Comparison of ENCODE assay signal across 9 mouse cellular contexts in the genomic region with DNA sequence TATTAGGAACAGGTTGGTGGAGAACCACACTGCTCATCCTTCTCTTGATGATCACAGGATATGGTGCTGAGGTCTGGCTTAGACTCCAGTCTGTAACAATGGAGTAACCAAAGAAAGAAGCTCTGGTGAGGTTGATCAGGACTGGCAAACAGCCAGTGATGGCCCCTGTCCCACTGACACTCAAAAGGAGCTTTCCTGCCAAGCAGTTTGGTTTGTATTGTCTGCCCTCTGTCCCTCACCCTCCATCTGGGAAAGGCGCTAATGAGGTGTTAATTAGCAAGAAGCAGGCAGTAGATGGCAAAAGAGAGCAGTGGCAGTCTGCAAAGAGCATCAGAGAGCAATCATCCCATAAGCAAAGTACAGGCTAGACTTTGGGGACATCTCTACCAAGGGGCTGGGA.
DNase-seq lines count a peak whose midpoint lies in the region; ATAC-seq lines count a peak whose summit lies in the region.
"Had no signal": no experiment of that assay in that cellular context is flagged by ENCODE, and none has a peak within 500 bp of the region (broad histone marks: within the 10 kb centered on the region; RNA-seq: fewer than 3 reads in every experiment).

No protein-coding gene starts in this region.

- H3K36me3 ChIP-seq in forebrain, embryonic 12.5 days (replicated peaks) = peaks cover 34% of the 10 kb centered on the region
- H3K36me3 ChIP-seq in midbrain, embryonic 14.5 days (ENCODE audit: control insufficient read depth, insufficient read depth, low read length) = peaks cover 33% of the 10 kb centered on the region

- H3K9me3 ChIP-seq in forebrain, embryonic 12.5 days = no peaks in the 10 kb centered on the region
- no peaks in the 10 kb centered on the region for H3K9me3 ChIP-seq in midbrain, embryonic 14.5 days (ENCODE audit: control insufficient read depth, low read length)
- H3K9me3 ChIP-seq: limb, embryonic 12.5 days had no signal

- ATAC-seq in cerebellum, adult (ENCODE audit: insufficient number of reproducible peaks, low FRiP score, low TSS enrichment) = no peak
- peak; percentile 73; the same call in 1 of the 2 replicates for ATAC-seq in forebrain, embryonic 12.5 days (ENCODE audit: low FRiP score)
- no peak for ATAC-seq in midbrain, embryonic 14.5 days (ENCODE audit: low FRiP score, low TSS enrichment)

- H3K27ac ChIP-seq in forebrain, embryonic 12.5 days = peak overlapping the region; percentile 79
- peak overlapping the region; percentile 56; the same call in 1 of the 2 replicates for H3K27ac ChIP-seq in midbrain, embryonic 14.5 days (replicated peaks; ENCODE audit: low read depth, low read length)
- H3K27ac ChIP-seq: limb, embryonic 12.5 days had no signal

- H3K27me3 ChIP-seq in forebrain, embryonic 12.5 days = no peaks in the 10 kb centered on the region
- H3K27me3 ChIP-seq in midbrain, embryonic 14.5 days (ENCODE audit: control insufficient read depth, insufficient read depth, low read length) = no peaks in the 10 kb centered on the region

- no peak overlapping the region for H3K9ac ChIP-seq in forebrain, embryonic 12.5 days
- no peak overlapping the region for H3K9ac ChIP-seq in midbrain, embryonic 14.5 days (replicated peaks; ENCODE audit: low read length)
- H3K9ac ChIP-seq: limb, embryonic 12.5 days had no signal

- H3K4me3 ChIP-seq in forebrain, embryonic 12.5 days (replicated peaks) = no peak overlapping the region
- H3K4me3 ChIP-seq in midbrain, embryonic 14.5 days (replicated peaks; ENCODE audit: low read depth, low read length) = no peak overlapping the region
- H3K4me3 ChIP-seq: limb, embryonic 12.5 days had no signal

- H3K4me2 ChIP-seq in forebrain, embryonic 12.5 days = no peak overlapping the region
- no peak overlapping the region for H3K4me2 ChIP-seq in midbrain, embryonic 14.5 days (ENCODE audit: low read length)
- H3K4me2 ChIP-seq: limb, embryonic 12.5 days had no signal

- peaks cover 39% of the 10 kb centered on the region for H3K4me1 ChIP-seq in forebrain, embryonic 12.5 days
- peaks cover 10% of the 10 kb centered on the region for H3K4me1 ChIP-seq in midbrain, embryonic 14.5 days (ENCODE audit: control insufficient read depth, insufficient read depth, low read length)

- WGBS in forebrain, embryonic 12.5 days = 43% methylated on average over 1 of the region's 1 CpGs
- 73% methylated on average over 1 of the region's 1 CpGs for WGBS in midbrain, embryonic 14.5 days

- peak; percentile 80 to 81 for DNase-seq in cerebellum, postnatal 10 days
- DNase-seq in layer of hippocampus, postnatal 14 days (ENCODE audit: low spot score in 2 of 2) = peak; percentile 58 to 66
- no peak for DNase-seq in layer of hippocampus, postnatal 25 days (ENCODE audit: extremely low spot score in 1 of 2, low spot score in 1 of 2)
- peak; percentile 44 for DNase-seq in midbrain, embryonic 14.5 days
- no peak for DNase-seq in B cell, adult 2 months
- no peak for DNase-seq in ovary, postnatal 14 days (ENCODE audit: low spot score)

Comparison
In these comparisons a context has a peak if more than half of its experiments do, and no peak if none do; other contexts are left out.
1. DNase-seq: peak in cerebellum, postnatal 10 days (2 of 2), layer of hippocampus, postnatal 14 days (2 of 2) and midbrain, embryonic 14.5 days (single experiment); none in layer of hippocampus, postnatal 25 days (0 of 2), B cell, adult 2 months (0 of 2) and ovary, postnatal 14 days (single experiment).